Mouse (Mus musculus) Patski (cell line): ENCODE results near the gene Rit1. TPM values are rescaled to one million over a fixed set of nuclear protein-coding genes. Genes with fewer than 3 reads are reported as not detected.
"Not testable (repeated sequence)": the region's sequence is repeated elsewhere in the genome, so short reads cannot be mapped to it uniquely, and the experiment has no call there.

ENCODE experiments used
- ATAC-seq: fragments of 100-300 bp; one replicate; pipeline ENCODE4 v1.8.0; 2021
- CTCF ChIA-PET: fragments of 350-600 bp; sonication (Branson Sonifier 250); formaldehyde crosslinking; loops from one replicate; lab custom pipeline; 2022; ENCODE audit warnings: inconsistent platforms; lab: Charles Lee
- POLR2A ChIA-PET: fragments of 350-600 bp; sonication (Branson Sonifier 250); formaldehyde crosslinking; loops from one replicate; lab custom pipeline; 2022; ENCODE audit warnings: antibody characterized with exemption, inconsistent platforms; lab: Charles Lee
- DNase-seq: peaks from one replicate; pipeline ENCODE4 v3.0.0-alpha.2; 2011; ENCODE audit warnings: low read depth, low spot score
- H3K27me3 ChIP-seq: fragments of 371-371 bp; one replicate; pipeline ENCODE4 v1.5.1; 2021
- CTCF ChIP-seq: fragments of 100-300 bp; IDR thresholded peaks from one replicate; pipeline ENCODE4 v1.5.1; 2021
- in situ Hi-C: fragments of 300-500 bp; cut with MboI; formaldehyde crosslinking; loops from 3 replicates; pipeline ENCODE4 v1.11.1; 2018; ENCODE audit warnings: low pct_unique_long_range_greater_than_20kb, mixed read lengths
- polyA plus RNA-seq: library from polyadenylated mRNA; unstranded; gene quantifications from one replicate; pipeline ENCODE4 v1.2.3, GENCODE M21; 2021

Gene Rit1
- polyA plus RNA-seq, 1 experiment from 2014 or later = 82.7 TPM

DNA sequence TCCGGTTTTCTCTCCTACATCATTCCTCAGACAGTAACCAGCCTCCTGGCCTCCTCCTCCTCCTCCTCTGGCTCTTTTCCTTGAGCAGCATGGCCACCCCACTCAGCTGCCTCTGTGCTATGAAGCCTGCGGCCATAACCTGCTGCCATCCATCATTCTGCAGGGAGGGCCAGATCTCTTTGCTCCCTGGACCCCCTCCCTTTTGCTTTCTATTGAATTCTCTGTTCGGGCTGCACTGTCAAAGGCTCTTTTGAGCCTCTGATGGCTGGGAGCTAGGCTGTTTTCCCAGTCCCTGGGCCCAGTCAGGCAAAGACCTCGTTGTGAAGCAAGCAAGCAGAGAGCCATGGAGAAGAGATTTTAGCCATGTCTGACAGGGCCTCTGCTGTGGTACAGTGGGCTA lies 39.6 kb downstream of the Rit1 start:
- ChIA-PET CTCF (interaction anchor here (0.6 to 1.4 kb wide), 6 partner anchors 14 to 79 kb away, joined by 3 read pairs; no protein-coding TSS in a partner anchor), POLR2A (interaction anchor here (0.9 to 1.3 kb wide), 3 partner anchors 29 to 156 kb away, joined by 3 read pairs; no protein-coding TSS in a partner anchor)
- no peak for ATAC-seq
- in situ Hi-C loops = loop anchor here (5.0 kb wide), 1 partner anchor 149 kb away; the partner anchor contains the start of gene Arhgef2
- no peak for TF ChIP-seq CTCF
- H3K27me3 ChIP-seq = no peaks in the 10 kb centered on the region
- DNase-seq = no peak

DNA sequence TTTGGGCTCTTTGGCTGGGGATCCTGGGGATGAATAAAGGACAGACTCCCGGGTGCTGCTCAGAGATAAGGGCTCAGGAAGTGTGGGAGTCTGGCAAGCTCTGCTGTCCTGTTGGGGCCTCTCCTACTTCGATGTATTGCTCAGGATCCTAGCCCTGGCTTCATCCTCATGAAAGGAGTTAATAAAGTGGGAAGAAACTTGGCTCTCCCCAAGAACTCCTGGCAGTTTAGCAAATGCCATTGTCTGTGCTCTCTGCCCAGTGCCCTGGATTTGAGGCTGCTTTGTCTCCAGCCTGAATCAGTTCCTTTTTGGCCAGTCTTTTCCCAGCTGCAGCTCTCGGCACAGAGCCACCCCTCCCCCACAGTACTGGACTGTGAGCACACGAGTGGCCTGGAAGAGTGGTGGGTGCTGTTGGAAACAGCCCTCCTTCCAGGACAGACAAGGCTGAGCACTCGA lies 41.4 kb downstream of the Rit1 start:
- DNase-seq = no peak

DNA sequence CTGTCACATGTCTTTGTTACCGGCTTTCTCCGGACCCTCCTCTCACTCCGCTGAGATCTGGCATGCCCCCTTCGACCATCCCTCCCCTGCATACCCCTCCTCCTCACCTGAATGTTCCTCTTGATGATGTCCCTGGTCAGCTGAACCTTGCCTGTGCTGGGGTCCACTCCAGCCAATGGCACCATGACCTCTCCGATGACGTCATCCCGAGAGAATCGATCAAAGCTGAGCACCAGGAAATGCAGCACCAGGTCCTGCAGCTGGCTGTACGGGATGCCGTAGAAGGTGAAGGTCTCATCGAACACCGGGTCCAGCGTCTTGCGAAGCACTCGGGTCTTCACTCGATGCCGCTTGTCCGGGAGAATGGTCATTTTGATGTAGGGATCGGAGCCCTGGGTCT lies 45.0 kb downstream of the Rit1 start:
- DNase-seq (no peak), ATAC-seq (no peak)

More for the DNA sequence above, 41.4 kb downstream of the Rit1 start:
- ChIA-PET CTCF (no interaction called here), POLR2A (interaction anchor here (0.6 to 0.9 kb wide), 2 partner anchors 10 to 11 kb away, joined by 4 read pairs; no protein-coding TSS in a partner anchor)
- no peaks in the 10 kb centered on the region for H3K27me3 ChIP-seq
- TF ChIP-seq CTCF = no peak
- in situ Hi-C loops = loop anchor here (5.0 kb wide), 1 partner anchor 151 kb away; the partner anchor contains the start of gene Arhgef2
- no peak for ATAC-seq

DNA sequence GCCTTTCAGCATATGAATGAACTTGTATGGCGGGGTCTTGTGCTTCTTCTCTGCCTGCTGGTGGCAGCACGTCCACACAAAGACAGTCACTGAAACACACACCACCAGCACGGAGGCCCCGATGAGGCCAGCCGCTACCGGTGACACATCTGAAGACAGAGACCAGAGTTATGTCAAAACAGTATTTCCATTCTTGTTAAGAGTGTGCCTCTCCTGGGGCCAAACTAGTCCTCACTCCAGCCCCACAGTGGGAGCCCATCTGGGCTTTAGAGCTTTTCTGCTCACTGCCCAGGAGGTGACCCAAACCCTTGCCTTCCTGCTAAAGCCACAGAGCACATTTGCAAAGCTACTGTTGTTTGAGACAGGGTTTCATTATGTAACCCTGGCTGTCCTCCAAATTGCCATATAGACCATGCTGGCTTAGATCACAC lies 45.8 kb downstream of the Rit1 start:
- TF ChIP-seq CTCF = no peak
- DNase-seq (no peak), ATAC-seq (no peak)
- ChIA-PET POLR2A (no interaction called here), CTCF (interaction anchor here (0.7 to 0.9 kb wide), 2 partner anchors 10 to 18 kb away, joined by 3 read pairs; no protein-coding TSS in a partner anchor)
- in situ Hi-C loops = no loop called here
- H3K27me3 ChIP-seq = no peaks in the 10 kb centered on the region

More for the DNA sequence above, 45.0 kb downstream of the Rit1 start:
- ChIA-PET CTCF (interaction anchor here (1.3 kb wide), 1 partner anchor 43 kb away, joined by 3 read pairs; no protein-coding TSS in a partner anchor), POLR2A (no interaction called here)
- no peaks in the 10 kb centered on the region for H3K27me3 ChIP-seq
- no peak for TF ChIP-seq CTCF
- in situ Hi-C loops = no loop called here

DNA sequence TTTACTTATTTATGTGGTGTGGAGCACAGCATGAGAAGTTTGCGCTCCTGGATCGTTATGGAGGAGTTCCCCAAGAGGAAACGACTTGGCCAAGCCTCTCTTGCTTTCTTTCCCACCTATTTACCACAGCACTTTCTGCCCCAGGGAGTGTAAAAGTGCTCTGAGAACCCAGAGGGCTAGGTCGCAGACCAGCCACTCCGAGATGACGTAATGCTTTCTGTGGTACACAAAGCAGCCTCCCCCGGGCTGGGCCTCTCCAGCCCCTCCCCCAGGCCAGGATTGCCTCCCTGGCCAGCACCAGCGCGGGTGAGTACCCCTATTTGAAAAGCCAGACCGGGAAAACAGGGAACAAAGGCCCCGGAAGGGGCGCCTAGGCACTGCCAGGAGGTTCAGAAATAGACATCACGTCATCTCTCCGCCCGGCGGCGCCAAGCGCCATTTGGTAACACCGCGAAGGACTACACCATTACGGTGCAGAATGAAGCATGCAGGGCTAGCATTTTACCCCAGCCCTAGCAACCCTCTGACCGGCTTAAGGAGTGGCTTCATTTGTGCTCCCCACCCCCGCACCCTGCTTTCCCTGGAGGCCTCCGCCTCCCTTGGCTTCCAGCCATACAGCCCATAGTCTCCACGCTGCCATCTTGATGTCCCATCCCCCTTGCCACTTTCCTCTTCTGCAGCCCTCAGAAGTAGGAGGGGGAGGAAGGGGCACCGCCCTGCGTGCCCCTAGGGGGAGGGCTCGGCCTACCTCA lies 54.7 kb downstream of the Rit1 start:
- ATAC-seq (peak; percentile 60), DNase-seq (peak; percentile 38)
- CTCF ChIA-PET, in situ Hi-C loops, H3K27me3 ChIP-seq: not testable (repeated sequence)
- POLR2A ChIA-PET = interaction anchor here (0.7 kb wide), 1 partner anchor 324 kb away, joined by 3 read pairs; no protein-coding TSS in a partner anchor

DNA sequence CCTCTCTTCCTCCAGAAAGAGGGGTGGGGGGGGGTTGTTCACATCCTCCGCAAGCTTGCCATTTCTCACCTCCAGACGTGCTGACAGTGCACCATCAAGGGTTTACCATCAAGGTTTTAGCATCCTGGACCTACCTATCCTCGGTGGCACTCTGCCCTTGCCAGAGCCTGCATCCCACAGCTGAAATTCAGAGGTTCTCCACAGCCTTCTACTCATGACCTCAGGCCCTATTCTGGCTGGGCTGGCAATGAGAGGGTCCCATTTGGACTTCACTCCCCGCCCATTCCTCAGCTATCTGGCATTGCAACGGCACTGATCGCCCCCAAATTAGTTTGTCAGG lies 55.3 kb downstream of the Rit1 start:
- CTCF ChIA-PET, H3K27me3 ChIP-seq, DNase-seq, in situ Hi-C loops: not testable (repeated sequence)
- POLR2A ChIA-PET = interaction anchor here (0.7 kb wide), 1 partner anchor 324 kb away, joined by 3 read pairs; no protein-coding TSS in a partner anchor
- peak; percentile 28 for ATAC-seq

DNA sequence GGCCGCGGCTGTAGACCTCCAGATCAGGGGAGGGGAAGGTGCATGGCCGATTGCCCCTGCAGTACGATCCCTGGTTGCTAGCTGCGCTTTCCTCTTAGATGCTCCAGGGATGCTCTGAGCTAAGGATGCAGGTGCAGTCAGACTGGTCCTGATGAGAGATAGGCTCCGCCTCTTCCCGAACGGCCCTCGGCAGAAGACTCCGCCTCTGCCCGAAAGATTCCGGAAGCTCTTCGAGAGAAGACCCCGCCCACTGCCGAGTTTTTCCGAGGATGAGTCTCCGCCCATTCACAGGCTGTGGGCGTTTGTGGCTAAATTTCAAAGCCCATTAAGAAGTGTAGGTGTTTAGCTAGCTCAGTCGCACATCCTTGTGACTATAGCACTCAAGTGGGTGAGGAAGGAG lies 55.8 kb downstream of the Rit1 start:
- ATAC-seq = peak; percentile 62
- peak; percentile 47 for DNase-seq
- CTCF ChIA-PET, in situ Hi-C loops, H3K27me3 ChIP-seq: not testable (repeated sequence)
- POLR2A ChIA-PET = interaction anchor here (0.7 kb wide), 1 partner anchor 323 kb away, joined by 3 read pairs; no protein-coding TSS in a partner anchor

DNA sequence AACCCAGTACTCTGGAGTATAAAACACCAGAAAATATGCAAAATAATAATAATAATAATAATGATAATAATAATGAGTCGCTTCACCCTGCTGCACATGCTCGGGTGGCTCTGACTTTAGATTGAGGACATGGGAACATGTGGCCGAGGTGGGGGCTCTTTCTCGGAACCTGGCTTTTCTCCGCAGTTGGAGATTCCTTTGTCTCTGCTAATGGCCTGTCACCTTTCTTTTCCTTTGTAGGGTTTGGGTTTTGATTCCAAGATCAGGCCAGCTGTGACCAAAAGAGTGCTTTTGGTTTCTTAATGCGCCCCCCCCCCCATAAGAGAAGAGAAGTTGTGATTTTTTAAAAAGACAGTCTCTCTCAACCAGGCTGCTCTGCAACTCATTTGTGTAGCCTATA lies 56.5 kb downstream of the Rit1 start:
- DNase-seq, H3K27me3 ChIP-seq, POLR2A ChIA-PET, in situ Hi-C loops, CTCF ChIA-PET, ATAC-seq: not testable (repeated sequence)

DNA sequence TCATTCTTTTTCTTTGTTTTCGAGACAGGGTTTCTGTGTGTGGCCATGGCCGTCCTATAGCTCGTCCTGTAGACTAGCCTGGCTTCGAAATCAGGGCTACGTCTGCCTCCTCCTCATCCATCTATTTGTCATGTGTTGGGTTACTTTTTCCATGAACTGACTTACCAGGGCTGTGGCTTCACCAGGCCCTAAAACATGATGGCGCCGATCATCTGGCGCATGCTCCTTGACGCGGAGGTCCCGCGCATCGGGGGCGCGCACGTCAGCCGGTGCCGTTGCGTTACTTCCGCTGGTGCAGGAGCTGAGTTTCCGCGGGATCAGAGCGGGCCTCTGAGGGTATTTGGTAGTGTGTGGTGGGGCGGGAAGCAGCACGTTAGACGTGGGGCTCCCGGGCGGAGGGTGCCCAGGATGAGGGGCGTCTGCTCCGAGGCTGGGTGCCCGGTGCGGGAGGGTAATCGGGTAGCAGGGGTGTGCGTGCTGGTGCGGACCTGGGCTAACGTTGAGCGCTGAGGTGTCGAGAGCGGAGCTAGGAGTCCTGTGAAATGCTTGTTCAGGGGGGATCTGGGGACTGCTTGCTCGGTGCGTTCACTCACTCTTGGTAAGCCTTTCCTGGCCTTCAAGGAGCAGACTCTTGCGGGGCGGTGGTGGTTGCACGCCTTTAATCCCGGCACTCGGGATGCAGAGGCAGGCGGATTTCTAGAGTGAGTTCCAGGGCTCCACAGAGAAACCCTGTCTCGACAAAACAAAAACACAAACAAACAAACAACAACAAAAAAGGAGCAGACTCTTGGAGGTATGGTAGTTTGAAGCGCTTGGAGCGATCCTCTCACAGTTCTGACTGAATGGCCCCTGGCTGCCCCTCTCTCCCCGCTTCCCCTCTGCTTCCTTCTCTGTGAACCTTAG lies 58.6 kb downstream of the Rit1 start, which contains the start of gene Syt11:
Gene Syt11, minus strand, starts transcription at position 226 of the 903 bp plus-strand sequence.
- DNase-seq, H3K27me3 ChIP-seq, CTCF ChIA-PET, POLR2A ChIA-PET: not testable (repeated sequence)
- ATAC-seq = peak; percentile 44
- in situ Hi-C loops = loop anchor here (5.0 kb wide), 1 partner anchor 77 kb away; no protein-coding TSS in a partner anchor

Other genes with a start within 250 kb of the Rit1 start
- gene Lmna, start 206.9 kb upstream of the Rit1 start, polyA plus RNA-seq = 401 TPM
- 42.6 TPM for gene Mex3a, start 184.4 kb upstream of the Rit1 start, polyA plus RNA-seq
- gene Rab25, start 168.5 kb upstream of the Rit1 start, polyA plus RNA-seq = 0.41 TPM
- 264 TPM for gene Lamtor2, start 163.8 kb upstream of the Rit1 start, polyA plus RNA-seq
- 143 TPM for gene Ubqln4, start 163.1 kb upstream of the Rit1 start, polyA plus RNA-seq
- 410 TPM for gene Ssr2, start 141.0 kb upstream of the Rit1 start, polyA plus RNA-seq
- 175 TPM for gene Arhgef2, start 110.9 kb upstream of the Rit1 start, polyA plus RNA-seq
- not detected for gene Rxfp4, start 63.7 kb upstream of the Rit1 start, polyA plus RNA-seq
- 112 TPM for gene Khdc4, start 31.0 kb upstream of the Rit1 start, polyA plus RNA-seq
- gene Syt11, start 58.3 kb downstream of the Rit1 start, polyA plus RNA-seq = 61.9 TPM
- gene Gon4l, start 118.4 kb downstream of the Rit1 start, polyA plus RNA-seq = 45.0 TPM
- 90.3 TPM for gene Msto1, start 197.2 kb downstream of the Rit1 start, polyA plus RNA-seq
- 38.4 TPM for gene Ash1l, start 233.8 kb downstream of the Rit1 start, polyA plus RNA-seq
- gene Dap3, start 234.3 kb downstream of the Rit1 start, polyA plus RNA-seq = 160 TPM